Mouse (Mus musculus) kidney, postnatal 4 days (tissue): ENCODE data around the gene Ankrd28.

Experiments
- DNase-seq, 2 experiments: peaks; one replicate each; pipeline ENCODE4 v3.0.0; 2021; ENCODE audit warnings: mixed read lengths in 2 of 2

The Ankrd28 gene

GRCm38 (mm10) chr14:31697755-31698154 is 132.7 kb downstream of the Ankrd28 start:
- DNase-seq, result no peak

GRCm38 (mm10) chr14:31697346-31697745 is 133.1 kb downstream of the Ankrd28 start:
- DNase-seq, result no peak

GRCm38 (mm10) chr14:31696985-31697303 is 133.5 kb downstream of the Ankrd28 start:
- DNase-seq, result no peak

DNA sequence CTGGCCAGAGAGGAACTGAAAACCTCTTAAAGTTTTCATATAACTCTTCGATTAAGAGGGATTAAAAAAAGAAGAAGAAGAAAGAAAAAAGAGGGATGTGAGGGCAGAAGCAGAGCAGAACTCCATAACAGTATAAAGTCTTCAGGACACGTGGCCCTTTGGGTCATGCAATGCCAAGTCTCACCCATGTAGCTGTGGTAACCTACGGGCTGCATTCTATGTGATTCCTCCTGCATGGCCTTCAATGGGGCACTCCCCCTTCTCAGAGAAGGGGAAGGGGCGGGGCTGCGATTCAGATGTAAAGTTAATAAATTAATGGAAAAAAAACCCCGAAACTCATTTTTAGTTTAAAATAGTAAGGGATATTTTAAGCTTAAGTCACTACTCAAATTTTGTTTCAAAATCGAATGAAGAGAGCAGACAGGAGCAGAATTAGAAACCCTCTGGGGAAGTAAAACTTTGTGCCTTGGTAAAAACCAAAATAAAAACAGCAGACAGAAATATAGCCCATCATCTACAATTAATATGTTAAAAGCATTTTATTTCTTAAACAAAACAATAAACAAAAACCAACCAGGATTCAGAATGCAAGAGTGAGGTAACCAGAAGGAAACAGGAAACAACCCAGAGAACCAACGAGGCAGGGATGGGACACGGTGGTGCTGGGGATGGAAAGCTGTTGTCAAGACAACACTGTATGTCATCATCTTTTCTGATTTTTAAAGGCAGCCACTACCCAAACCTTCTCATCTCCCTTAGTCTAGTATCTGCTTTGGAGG is 134.1 kb downstream of the Ankrd28 start:
- DNase-seq, result no peak

DNA sequence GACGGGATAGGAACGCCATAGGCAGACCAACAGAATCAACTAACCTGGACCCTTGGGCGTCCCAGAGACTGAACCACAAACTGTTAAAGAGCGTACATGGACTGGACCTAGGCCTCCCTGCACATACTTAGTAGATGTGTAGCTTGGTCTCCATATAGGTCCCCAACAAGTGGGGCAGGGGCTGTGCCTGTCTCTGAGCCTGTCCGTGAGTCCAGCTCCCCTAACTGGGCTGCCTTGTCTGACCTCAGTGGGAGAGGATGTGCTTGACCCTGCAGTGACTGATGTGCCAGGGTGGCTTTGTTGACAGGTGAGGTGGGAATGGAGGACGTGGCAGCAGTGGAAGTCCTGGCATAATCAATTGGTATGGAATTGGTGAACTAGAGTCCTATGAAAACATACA is 137.9 kb downstream of the Ankrd28 start:
- no peak for DNase-seq

DNA sequence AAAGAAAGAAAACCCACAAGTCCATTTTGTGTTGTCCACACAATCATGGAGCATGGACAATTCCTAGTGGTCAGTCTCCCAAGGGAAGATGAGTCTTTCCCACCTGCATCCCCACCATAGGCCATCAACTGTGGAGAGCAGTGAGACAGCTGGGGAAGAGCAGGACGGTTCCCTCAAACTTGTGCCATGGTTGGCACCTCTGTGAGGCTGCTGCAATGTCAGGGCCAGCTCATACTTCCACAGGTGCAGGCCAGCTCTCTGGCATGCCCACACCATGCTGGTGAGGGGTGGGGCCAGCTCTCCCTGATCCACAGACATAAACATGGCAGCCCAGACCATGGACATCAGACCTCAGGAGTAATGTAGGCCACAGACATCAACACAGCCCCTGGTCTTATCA is 144.2 kb downstream of the Ankrd28 start:
- no peak for DNase-seq

GRCm38 (mm10) chr14:31685680-31686079 is 144.8 kb downstream of the Ankrd28 start:
- DNase-seq, result no peak

- no peak for DNase-seq
Measured at GRCm38 (mm10) chr14:31684343-31685040, 146.0 kb downstream of the Ankrd28 start.

DNA sequence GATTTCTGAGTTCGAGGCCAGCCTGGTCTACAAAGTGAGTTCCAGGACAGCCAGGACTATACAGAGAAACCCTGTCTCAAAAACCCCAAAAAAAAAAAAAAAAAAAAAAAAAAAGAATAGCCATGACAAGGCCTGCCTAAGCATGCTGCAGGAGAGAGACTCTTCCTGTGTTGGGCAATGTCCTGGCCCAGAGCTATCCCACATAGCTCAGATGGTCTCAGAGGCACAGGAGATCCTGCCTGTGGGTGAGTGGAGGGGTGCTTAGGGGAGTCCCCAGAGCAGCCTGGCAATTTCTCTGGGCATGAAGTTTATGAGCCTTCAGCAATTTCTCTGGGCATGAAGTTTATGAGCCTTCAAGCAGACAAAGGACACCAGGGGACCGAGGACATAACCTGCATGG is 146.8 kb downstream of the Ankrd28 start:
- DNase-seq, result no peak

DNA sequence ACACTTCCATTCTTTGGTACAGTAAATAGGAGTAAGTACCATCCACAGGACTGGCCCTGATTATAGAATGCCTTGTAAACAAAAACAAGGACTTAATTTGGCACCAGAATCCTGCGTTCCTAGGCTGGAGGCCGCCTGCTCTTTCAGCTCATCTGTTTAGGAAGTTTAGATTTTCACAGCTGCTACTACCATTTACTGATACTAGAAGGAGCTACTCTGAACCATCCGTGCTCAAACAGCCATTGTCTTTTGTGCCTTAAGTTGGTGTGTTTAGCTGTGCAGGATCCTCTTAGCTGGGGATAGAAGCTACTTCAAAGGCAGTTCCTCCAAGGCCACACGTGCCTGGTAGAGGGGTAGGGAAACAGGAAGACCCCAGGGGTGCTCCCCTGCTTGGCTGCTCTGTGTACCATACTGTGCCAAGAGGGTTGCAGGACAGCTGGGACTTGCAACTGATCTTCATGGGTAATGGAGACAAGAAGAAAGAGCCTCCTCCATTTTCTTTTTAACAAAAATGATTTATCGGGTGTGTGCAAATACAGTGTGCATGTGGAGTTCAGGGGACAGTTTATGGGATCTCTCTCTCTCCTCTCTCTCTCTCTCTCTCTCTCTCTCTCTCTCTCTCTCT is 148.4 kb downstream of the Ankrd28 start:
- DNase-seq, result no peak

- no peak for DNase-seq
Measured at GRCm38 (mm10) chr14:31681291-31681690, 149.2 kb downstream of the Ankrd28 start.

DNA sequence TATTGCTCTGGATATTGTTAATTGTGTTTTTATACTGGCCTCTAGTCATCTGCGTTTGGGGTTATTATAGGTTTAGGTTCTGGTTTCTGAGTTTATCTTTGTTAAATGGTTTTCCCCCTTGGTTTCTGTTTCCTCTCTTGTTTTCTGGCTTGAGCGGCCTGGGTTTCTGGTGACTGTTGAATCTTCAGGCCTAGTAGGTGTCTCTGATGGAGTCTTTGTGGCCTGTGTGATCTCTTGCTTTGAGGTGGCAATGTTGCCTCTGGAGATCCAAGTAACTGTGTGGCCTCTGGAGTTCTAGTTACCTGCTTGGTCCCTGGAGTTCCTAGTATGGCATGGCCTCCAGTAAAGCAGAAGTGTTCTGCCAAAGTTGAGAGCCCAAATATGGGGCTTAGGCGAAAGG is 149.8 kb downstream of the Ankrd28 start:
- DNase-seq, result no peak

DNA sequence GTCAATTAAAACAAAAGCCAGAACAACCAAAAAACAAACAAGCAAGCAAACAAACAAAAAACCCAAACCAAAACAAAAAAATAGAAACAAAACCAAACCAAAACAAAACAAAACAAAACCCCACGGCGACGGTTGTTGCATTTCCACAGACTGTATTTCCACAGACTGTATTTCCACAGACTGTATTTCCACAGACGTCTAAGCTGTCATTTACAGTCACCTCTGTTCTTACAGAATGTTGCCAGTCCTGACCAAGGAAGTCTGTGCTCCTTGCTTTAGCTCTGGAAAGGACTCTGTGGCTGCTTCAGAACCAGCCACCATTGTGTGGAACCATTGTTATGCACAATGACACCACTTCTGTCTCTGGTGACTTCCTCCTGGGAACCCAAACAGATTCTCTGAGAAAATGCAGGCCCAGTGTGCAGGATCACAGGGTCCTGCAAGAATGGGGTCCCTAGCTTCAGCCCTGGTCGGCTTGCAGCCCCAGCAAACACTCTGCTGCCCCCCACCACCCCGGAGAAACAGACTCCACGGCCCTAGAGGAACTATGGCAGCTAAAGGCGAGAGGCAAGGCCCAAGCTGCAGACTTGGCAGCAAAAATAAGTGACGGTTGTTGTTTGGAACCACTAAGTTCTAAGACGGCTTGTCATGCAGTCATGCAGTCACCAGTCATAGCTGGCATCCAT is 158.7 kb downstream of the Ankrd28 start:
- DNase-seq, result peak in 1 of 2 experiments; percentile 0

DNA sequence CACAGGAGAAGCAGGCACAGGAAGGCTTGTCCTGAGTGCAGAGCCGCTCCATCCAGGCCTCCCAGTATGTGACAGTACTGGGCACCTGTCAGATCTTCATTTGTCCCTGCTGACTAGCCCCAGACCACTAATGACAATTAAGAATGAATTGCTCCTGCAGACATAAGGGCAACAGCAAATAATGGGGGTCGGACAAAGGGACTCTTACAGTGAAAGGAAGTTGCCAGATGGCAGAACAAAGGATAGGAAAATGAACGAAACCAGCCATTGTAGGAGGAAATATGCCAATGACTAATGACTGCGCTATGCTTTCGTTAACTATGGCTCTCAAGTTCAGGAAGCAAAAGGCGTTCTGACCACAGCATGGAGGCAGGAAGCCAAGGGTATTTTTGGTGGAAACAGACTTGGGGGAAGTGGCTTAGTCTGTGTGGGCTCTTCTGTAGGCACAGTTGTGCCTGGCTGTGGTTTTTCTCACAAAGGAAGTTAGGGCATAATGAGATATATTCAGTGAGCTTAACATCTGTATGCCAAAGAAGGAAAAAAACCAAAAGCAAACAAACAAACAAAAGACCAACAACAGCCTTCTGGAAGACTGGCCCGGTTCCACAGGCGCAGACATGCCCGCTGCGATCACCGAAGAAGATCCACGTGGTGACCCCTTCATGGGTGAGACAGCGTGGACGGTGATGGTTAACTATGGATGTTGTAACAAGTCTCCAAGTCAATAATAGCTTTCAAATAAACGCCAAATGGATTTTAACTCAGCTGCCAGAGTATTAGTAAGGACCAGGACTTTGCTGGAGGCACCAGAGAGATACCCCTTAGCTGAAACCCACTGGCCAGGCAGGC is 160.6 kb downstream of the Ankrd28 start:
- DNase-seq, result peak in 1 of 2 experiments; percentile 49

DNA sequence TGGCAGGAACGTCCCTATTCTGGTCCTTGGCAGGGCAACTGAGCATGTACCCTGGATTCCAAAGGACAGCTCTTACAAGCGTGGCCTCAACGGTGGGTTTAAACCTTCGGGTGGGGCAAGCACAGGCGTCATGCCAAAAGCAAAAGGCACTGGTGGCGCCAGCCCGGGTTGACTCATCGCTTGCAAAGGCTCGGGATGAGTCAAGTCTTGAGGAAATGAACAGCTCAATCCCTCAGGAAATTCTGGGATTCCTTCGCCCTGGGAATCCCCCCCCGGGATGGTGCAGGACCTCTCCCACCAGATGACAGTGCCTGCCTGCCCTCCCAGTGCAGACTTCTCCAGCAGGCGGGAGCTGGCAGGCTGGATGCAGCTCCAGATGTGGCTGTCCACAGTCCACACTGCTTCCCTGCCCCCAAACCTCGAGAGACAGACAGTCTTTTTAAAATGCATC is 161.3 kb downstream of the Ankrd28 start:
- peak; percentile 48 to 70 for DNase-seq

- DNase-seq, result no peak
Measured at GRCm38 (mm10) chr14:31668326-31668725, 162.1 kb downstream of the Ankrd28 start.

DNA sequence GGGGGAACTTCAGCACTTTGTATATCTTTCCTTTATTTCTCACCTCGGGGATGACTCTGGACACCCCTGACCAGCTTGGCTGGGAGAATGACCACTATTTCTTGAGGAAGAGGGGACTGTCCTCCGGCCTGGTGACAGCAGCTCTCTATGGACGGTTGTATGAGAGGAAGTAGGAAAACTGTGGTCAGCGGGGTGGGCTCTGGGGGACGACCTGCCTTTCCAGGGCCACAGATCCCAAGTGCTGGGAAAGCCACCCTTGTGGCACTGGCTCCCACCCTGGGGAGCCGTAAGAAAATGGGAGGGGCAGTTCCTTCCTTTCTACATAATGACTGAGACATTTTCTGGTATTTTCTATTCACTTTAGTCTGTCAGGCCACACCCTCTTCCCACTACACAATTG is 162.7 kb downstream of the Ankrd28 start:
- DNase-seq, result no peak

GRCm38 (mm10) chr14:31666931-31667705 is 163.3 kb downstream of the Ankrd28 start:
- DNase-seq, result no peak

DNA sequence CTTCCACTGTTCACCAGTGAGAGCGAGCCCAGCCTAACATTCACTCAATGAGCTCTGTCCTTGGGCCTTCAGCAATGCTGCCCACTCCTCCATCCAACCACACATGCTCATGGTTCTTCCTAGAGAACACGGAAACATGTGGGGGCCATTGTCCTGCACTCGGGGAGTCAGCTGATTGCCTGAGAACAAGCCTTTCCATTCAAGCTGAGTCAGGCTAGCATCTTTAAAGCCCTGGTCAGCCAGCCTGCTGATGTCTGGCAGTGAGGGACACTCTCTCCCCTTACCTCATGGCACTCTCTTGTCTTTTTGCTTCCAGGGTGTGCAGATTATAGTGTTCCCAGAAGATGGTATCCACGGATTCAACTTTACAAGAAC is 164.9 kb downstream of the Ankrd28 start:
- DNase-seq, result no peak

- DNase-seq, result no peak
Measured at GRCm38 (mm10) chr14:31664903-31665565, 165.4 kb downstream of the Ankrd28 start.
